Mouse (Mus musculus) stomach, embryonic 14.5 days (tissue): ENCODE measurements around the gene Parm1. TPM values are rescaled to one million over a fixed set of nuclear protein-coding genes. Genes with fewer than 3 reads are reported as not detected.

Experiments
- ATAC-seq: fragments of 200-750 bp; cut with Nextera tagmentation; 2 replicates; pipeline ENCODE4 v1.8.0; 2017; ENCODE audit warnings: low read depth, moderate TSS enrichment; ENCODE audit not compliant: insufficient number of reproducible peaks, insufficient read depth, low FRiP score
- H3K27ac ChIP-seq: fragments of 300-500 bp; sonication (generic); 2 replicates; pipeline ENCODE4 v1.5.1; 2014; ENCODE audit warnings: mild to moderate bottlenecking, low read length, moderate library complexity, mixed read lengths
- H3K27me3 ChIP-seq: fragments of 300-500 bp; sonication (generic); 2 replicates; pipeline ENCODE4 v1.6.1; 2014; ENCODE audit warnings: low read length, control low read depth, mixed read lengths; ENCODE audit not compliant: control insufficient read depth, insufficient read depth
- H3K36me3 ChIP-seq: fragments of 300-500 bp; sonication (generic); 2 replicates; pipeline ENCODE4 v1.6.1; 2014; ENCODE audit warnings: mild to moderate bottlenecking, control low read depth, low read length, moderate library complexity, mixed read lengths; ENCODE audit not compliant: control insufficient read depth, insufficient read depth
- H3K4me1 ChIP-seq: fragments of 300-500 bp; sonication (generic); 2 replicates; pipeline ENCODE4 v1.6.1; 2014; ENCODE audit warnings: low read length, control low read depth, mixed read lengths; ENCODE audit not compliant: control insufficient read depth, insufficient read depth
- H3K4me2 ChIP-seq: fragments of 300-500 bp; sonication (generic); replicated peaks from 2 replicates; pipeline ENCODE4 v1.6.1; 2014; ENCODE audit warnings: low read depth, low read length, control low read depth
- H3K4me3 ChIP-seq: fragments of 300-500 bp; sonication (generic); 2 replicates; pipeline ENCODE4 v1.5.1; 2014; ENCODE audit warnings: low read depth, low read length, control low read depth
- H3K9ac ChIP-seq: fragments of 300-500 bp; sonication (generic); replicated peaks from 2 replicates; pipeline ENCODE4 v1.6.1; 2014; ENCODE audit warnings: low read depth, mild to moderate bottlenecking, control low read depth, low read length, moderate library complexity, mixed read lengths
- H3K9me3 ChIP-seq: fragments of 300-500 bp; sonication (generic); 2 replicates; pipeline ENCODE4 v1.6.1; 2016; ENCODE audit warnings: low read depth, low read length, control low read depth; ENCODE audit not compliant: control insufficient read depth
- WGBS: fragments of 180-500 bp; shearing (Covaris S2); extraction: QIAGEN DNeasy Blood & Tissue Kit; methylation state at CpG from one replicate; pipeline ENCODE4 v1.1.7; 2014; 5-methylcytosine and 5-hydroxymethylcytosine counted together
- polyA plus RNA-seq: library from polyadenylated mRNA; unstranded; fragments of >200 nt; fragmentation: Nextera tagmentation; extraction: Ambion mirVana; gene quantifications from 2 replicates; pipeline ENCODE4 v1.2.1, GENCODE M21; 2014

The Parm1 gene
- polyA plus RNA-seq, 1 experiment from 2014 or later = 22.4 TPM

GRCm38 (mm10) chr5:91504320-91504922, 13.0 kb upstream of the Parm1 start:
- ATAC-seq = no peak
- Histone ChIP-seq H3K9me3 (no peaks in the 10 kb centered on the region), H3K9ac (no peak overlapping the region), H3K36me3 (no peaks in the 10 kb centered on the region), H3K4me2 (no peak overlapping the region), H3K27me3 (no peaks in the 10 kb centered on the region), H3K4me3 (no peak overlapping the region), H3K27ac (no peak overlapping the region), H3K4me1 (no peaks in the 10 kb centered on the region)
- 28% methylated on average over 5 of the region's 5 CpGs for WGBS

- Histone ChIP-seq H3K4me2 (peak overlapping the region; percentile 90; the same call in 1 of the 2 replicates), H3K9me3 (no peaks in the 10 kb centered on the region), H3K4me1 (peaks cover 9% of the 10 kb centered on the region), H3K36me3 (no peaks in the 10 kb centered on the region), H3K27me3 (no peaks in the 10 kb centered on the region), H3K9ac (no peak overlapping the region), H3K27ac (no peak overlapping the region), H3K4me3 (no peak overlapping the region; the same call in 1 of the 2 replicates)
- no peak for ATAC-seq
- 10% methylated on average over 6 of the region's 6 CpGs for WGBS
Observed at GRCm38 (mm10) chr5:91517077-91517476, 338 bp upstream of the Parm1 start.

DNA sequence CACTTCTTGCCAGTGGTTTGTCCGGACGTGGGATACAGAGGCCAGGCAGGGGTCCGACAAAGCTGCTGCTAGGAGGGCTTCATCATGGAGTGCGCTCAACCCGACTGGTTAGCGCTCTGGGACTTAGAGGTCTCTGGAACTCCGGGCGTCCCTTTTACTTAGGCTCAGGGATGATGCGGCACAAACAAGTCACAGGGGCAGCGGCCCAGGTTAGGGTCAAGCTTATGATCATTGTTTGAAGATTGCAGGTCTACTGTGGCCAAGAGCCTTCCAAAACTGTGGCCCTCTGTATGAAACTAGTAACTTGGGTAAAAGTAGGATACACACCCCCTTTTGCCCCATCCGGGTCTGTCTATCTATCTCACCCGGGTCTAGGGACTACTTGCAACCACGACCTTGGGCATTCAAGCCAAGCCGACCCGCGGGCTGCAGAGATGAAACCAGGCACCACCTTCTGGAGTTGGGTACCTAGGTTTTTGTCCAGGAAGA, 931 bp downstream of the Parm1 start:
- Histone ChIP-seq H3K36me3 (no peaks in the 10 kb centered on the region), H3K9me3 (no peaks in the 10 kb centered on the region), H3K27me3 (no peaks in the 10 kb centered on the region), H3K9ac (peak overlapping the region; percentile 46), H3K4me3 (peak overlapping the region; percentile 64), H3K4me2 (peak overlapping the region; percentile 90), H3K4me1 (peaks cover 17% of the 10 kb centered on the region), H3K27ac (no peak overlapping the region)
- ATAC-seq = no peak
- 3% methylated on average over 16 of the region's 16 CpGs for WGBS

DNA sequence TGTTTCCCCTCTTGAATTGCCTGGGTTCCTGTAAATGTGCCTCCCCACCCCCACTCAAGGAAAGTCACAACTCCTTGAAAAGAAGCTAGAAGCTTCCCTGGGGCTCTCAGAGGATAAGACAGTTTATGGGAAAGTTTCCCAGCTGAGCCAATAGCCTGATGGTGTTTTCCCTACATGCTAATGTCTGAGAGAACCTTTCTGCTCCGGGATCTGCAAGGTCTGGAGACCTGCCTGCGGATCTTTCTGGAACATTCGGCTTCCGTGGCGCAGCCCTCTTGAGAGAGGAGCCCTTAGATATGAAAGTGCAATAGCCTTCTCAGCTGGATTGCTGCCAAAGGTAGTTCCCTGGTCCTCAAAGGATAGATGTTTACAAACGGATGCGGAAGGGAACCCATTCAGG, 1.5 kb downstream of the Parm1 start:
- H3K4me2 ChIP-seq = peak overlapping the region; percentile 90
- no peaks in the 10 kb centered on the region for H3K27me3 ChIP-seq
- H3K36me3 ChIP-seq = no peaks in the 10 kb centered on the region
- peaks cover 17% of the 10 kb centered on the region for H3K4me1 ChIP-seq
- H3K9ac ChIP-seq = 0 out of 2 replicates have a peak overlapping the region, but pooled peaks have one; percentile 46
- H3K27ac ChIP-seq = no peak overlapping the region
- ATAC-seq = 0 out of 2 replicates have a peak, but pooled peaks have one; percentile 24
- no peaks in the 10 kb centered on the region for H3K9me3 ChIP-seq
- H3K4me3 ChIP-seq = peak overlapping the region; percentile 64
- WGBS = 4% methylated on average over 7 of the region's 7 CpGs

- H3K4me1 ChIP-seq = peaks cover 17% of the 10 kb centered on the region
- no peaks in the 10 kb centered on the region for H3K36me3 ChIP-seq
- no peak overlapping the region for H3K27ac ChIP-seq
- H3K27me3 ChIP-seq = no peaks in the 10 kb centered on the region
- H3K9ac ChIP-seq = no peak overlapping the region
- peak overlapping the region; percentile 64; the same call in 1 of the 2 replicates for H3K4me3 ChIP-seq
- WGBS = 34% methylated on average over 4 of the region's 4 CpGs
- ATAC-seq = no peak
- no peaks in the 10 kb centered on the region for H3K9me3 ChIP-seq
- peak overlapping the region; percentile 90 for H3K4me2 ChIP-seq
Observed at GRCm38 (mm10) chr5:91519521-91519920, 2.1 kb downstream of the Parm1 start.

GRCm38 (mm10) chr5:91532748-91533496, 15.5 kb downstream of the Parm1 start:
- Histone ChIP-seq H3K9me3 (no peaks in the 10 kb centered on the region), H3K27me3 (no peaks in the 10 kb centered on the region), H3K4me1 (no peaks in the 10 kb centered on the region), H3K36me3 (no peaks in the 10 kb centered on the region), H3K4me2 (no peak overlapping the region), H3K27ac (no peak overlapping the region), H3K4me3 (no peak overlapping the region), H3K9ac (no peak overlapping the region)
- 65% methylated on average over 10 of the region's 10 CpGs for WGBS
- ATAC-seq = no peak

- no peak for ATAC-seq
- Histone ChIP-seq H3K4me1 (no peaks in the 10 kb centered on the region; the same call in 1 of the 2 replicates), H3K4me2 (no peak overlapping the region), H3K9ac (no peak overlapping the region), H3K4me3 (no peak overlapping the region), H3K36me3 (no peaks in the 10 kb centered on the region), H3K27me3 (no peaks in the 10 kb centered on the region), H3K27ac (no peak overlapping the region), H3K9me3 (no peaks in the 10 kb centered on the region)
- 78% methylated on average over 7 of the region's 7 CpGs for WGBS
Observed at GRCm38 (mm10) chr5:91559071-91559610, 41.7 kb downstream of the Parm1 start.

- Histone ChIP-seq H3K9me3 (no peaks in the 10 kb centered on the region), H3K4me2 (no peak overlapping the region), H3K9ac (no peak overlapping the region), H3K36me3 (no peaks in the 10 kb centered on the region), H3K27ac (no peak overlapping the region), H3K4me3 (no peak overlapping the region), H3K27me3 (no peaks in the 10 kb centered on the region), H3K4me1 (no peaks in the 10 kb centered on the region; the same call in 1 of the 2 replicates)
- no peak for ATAC-seq
- 69% methylated on average over 2 of the region's 2 CpGs for WGBS
Observed at GRCm38 (mm10) chr5:91559711-91560110, 42.3 kb downstream of the Parm1 start.
